Mouse (Mus musculus) adrenal gland, postnatal 0 days (tissue): ENCODE measurements around the gene Itga4. TPM values are rescaled to one million over a fixed set of nuclear protein-coding genes. Genes with fewer than 3 reads are reported as not detected.

Experiments
- polyA plus RNA-seq: library from polyadenylated mRNA; unstranded; fragments of >200 nt; fragmentation: Nextera tagmentation; extraction: Ambion mirVana; gene quantifications from 2 replicates; pipeline ENCODE4 v1.2.1, GENCODE M21; 2015

Gene Itga4
- polyA plus RNA-seq = 1.2 and 2.1 TPM in 2 replicates

DNA sequence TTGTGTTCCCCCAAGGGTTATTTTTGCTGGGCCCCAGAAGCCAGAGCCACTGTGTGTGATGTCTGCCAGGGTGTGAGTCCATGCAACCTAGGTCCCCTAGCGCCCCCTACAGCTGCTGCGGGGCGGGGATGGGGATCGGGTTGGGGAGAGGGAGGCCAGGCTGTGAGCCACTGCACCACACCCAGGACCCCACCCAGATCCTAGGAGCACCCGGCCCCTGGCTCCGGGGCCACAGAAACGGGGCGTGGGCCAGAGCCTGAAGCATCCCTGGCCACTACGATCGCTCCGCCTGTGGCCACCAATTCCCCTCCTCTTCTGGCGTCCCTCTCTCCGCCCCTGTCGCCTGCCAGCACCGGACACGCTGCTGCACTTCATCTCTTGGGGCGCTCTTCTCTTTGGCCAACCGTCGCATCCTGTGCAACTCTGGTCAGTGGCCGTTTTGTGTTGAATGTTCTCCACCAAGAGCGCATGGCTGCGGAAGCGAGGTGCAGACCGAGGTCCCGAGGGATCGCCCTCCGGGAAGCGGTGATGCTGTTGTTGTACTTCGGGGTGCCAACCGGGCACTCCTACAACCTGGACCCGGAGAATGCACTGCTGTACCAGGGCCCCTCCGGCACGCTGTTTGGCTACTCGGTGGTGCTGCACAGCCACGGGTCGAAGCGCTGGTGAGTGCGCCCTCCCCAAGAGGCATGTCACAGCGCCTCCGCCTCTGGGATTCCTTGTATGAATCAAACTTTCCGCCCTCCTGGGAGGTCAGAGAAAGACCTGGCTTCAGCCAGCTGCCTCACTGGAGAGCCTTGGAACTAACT, at the start of gene Itga4:
Gene Itga4, plus strand, starts transcription at position 235 of the 809 bp plus-strand sequence.

Other genes starting within 250 kb of the Itga4 start
- 0.05 TPM in 1 of 2 replicates, not detected in the other for gene Neurod1, start 201.3 kb downstream of the Itga4 start, polyA plus RNA-seq
- 0.63 and 0.96 TPM in 2 replicates for gene Cerkl, start 201.4 kb downstream of the Itga4 start, polyA plus RNA-seq